ENCODE assay signal across 9 mouse cellular contexts in the genomic region with DNA sequence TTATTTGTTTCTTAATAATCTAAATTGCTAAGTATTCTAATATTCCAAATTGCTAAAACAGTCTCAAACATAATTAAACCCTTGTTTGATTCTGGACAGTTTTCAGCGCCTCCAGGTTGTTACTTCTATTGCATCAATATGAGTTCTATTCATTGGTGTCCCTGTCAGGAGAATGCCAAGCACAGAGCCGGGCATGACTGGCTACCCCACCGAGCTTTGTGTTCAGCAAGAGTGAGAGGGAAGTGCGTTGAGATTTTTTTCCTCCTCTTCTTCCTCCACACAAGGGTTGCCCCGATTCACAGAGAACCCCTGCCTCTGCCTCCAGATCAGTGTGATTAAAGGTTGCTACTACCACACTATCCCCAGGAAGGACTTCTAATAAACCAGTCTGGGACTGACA. TPM values are rescaled to one million over a fixed set of nuclear protein-coding genes. Genes with fewer than 3 reads are reported as not detected.
A peak's percentile ranks its signal among the peaks of the same experiment; 100 is the strongest.
DNase-seq lines count a peak whose midpoint lies in the region; ATAC-seq and TF ChIP-seq lines count a peak whose summit lies in the region.
"Had no signal": no experiment of that assay in that cellular context is flagged by ENCODE, and none has a peak within 500 bp of the region (broad histone marks: within the 10 kb centered on the region; RNA-seq: fewer than 3 reads in every experiment).

No protein-coding gene starts in this region.

- H3K4me1 ChIP-seq in heart, embryonic 15.5 days (replicated peaks), result peaks cover 54% of the 10 kb centered on the region
- peaks cover 45% of the 10 kb centered on the region for H3K4me1 ChIP-seq in forebrain, embryonic 15.5 days
- H3K4me1 ChIP-seq in midbrain, embryonic 11.5 days (ENCODE audit: control insufficient read depth, insufficient read depth, low read length), result peaks cover 22% of the 10 kb centered on the region

- intact Hi-C loops in heart, postnatal 10 days (cut with DNase I), result no loop called here

- TF ChIP-seq CTCF in brain, embryonic 14.5 days (IDR thresholded peaks at IDR 0.05; ENCODE audit: borderline replicate concordance, extremely low read depth, insufficient read depth, insufficient read length), result no peak

- H3K27me3 ChIP-seq in heart, embryonic 15.5 days, result no peaks in the 10 kb centered on the region
- no peaks in the 10 kb centered on the region for H3K27me3 ChIP-seq in forebrain, embryonic 15.5 days
- H3K27me3 ChIP-seq in midbrain, embryonic 11.5 days (ENCODE audit: control insufficient read depth, insufficient read depth, low read length), result no peaks in the 10 kb centered on the region
- H3K27me3 ChIP-seq: stomach, embryonic 15.5 days had no signal

- TF ChIP-seq POLR2A in brain, embryonic 14.5 days (IDR thresholded peaks at IDR 0.05; ENCODE audit: borderline replicate concordance, extremely low read depth, insufficient read depth, insufficient read length, poor library complexity, severe bottlenecking), result no peak

- no peak overlapping the region for H3K9ac ChIP-seq in heart, embryonic 15.5 days
- no peak overlapping the region for H3K9ac ChIP-seq in forebrain, embryonic 15.5 days (replicated peaks)
- no peak overlapping the region for H3K9ac ChIP-seq in midbrain, embryonic 11.5 days (ENCODE audit: low read length)
- H3K9ac ChIP-seq: stomach, embryonic 15.5 days had no signal

- no peaks in the 10 kb centered on the region for H3K36me3 ChIP-seq in heart, embryonic 15.5 days
- no peaks in the 10 kb centered on the region for H3K36me3 ChIP-seq in forebrain, embryonic 15.5 days
- H3K36me3 ChIP-seq in midbrain, embryonic 11.5 days (ENCODE audit: control insufficient read depth, insufficient read depth, low read length), result no peaks in the 10 kb centered on the region
- H3K36me3 ChIP-seq: stomach, embryonic 15.5 days had no signal

- H3K4me3 ChIP-seq in heart, embryonic 15.5 days, result no peak overlapping the region
- H3K4me3 ChIP-seq in forebrain, embryonic 15.5 days, result no peak overlapping the region
- H3K4me3 ChIP-seq in midbrain, embryonic 11.5 days (ENCODE audit: low read depth, low read length), result no peak overlapping the region
- H3K4me3 ChIP-seq: stomach, embryonic 15.5 days had no signal

- no peaks in the 10 kb centered on the region for H3K9me3 ChIP-seq in heart, embryonic 15.5 days (replicated peaks)
- H3K9me3 ChIP-seq in forebrain, embryonic 15.5 days, result no peaks in the 10 kb centered on the region
- no peaks in the 10 kb centered on the region for H3K9me3 ChIP-seq in midbrain, embryonic 11.5 days (ENCODE audit: control insufficient read depth, low read length)
- H3K9me3 ChIP-seq: stomach, embryonic 15.5 days had no signal

- no peak for ATAC-seq in heart, embryonic 15.5 days (replicated peaks; ENCODE audit: insufficient number of reproducible peaks, insufficient read depth, low FRiP score, low read depth)
- 0 out of 2 replicates have a peak, but pooled peaks have one; percentile 37 for ATAC-seq in forebrain, embryonic 15.5 days (replicated peaks)
- ATAC-seq in midbrain, embryonic 11.5 days (ENCODE audit: low FRiP score), result peak; percentile 36; the same call in 1 of the 2 replicates

- no peak overlapping the region for H3K4me2 ChIP-seq in heart, embryonic 15.5 days
- 0 out of 2 replicates have a peak overlapping the region, but pooled peaks have one; percentile 30 for H3K4me2 ChIP-seq in forebrain, embryonic 15.5 days (replicated peaks)
- no peak overlapping the region for H3K4me2 ChIP-seq in midbrain, embryonic 11.5 days

- peak overlapping the region; percentile 92 for H3K27ac ChIP-seq in heart, embryonic 15.5 days
- H3K27ac ChIP-seq in forebrain, embryonic 15.5 days (replicated peaks), result peak overlapping the region; percentile 2; the same call in 1 of the 2 replicates
- H3K27ac ChIP-seq in midbrain, embryonic 11.5 days (ENCODE audit: low read depth, low read length), result no peak overlapping the region

- DNase-seq in heart, postnatal 10 days, result no peak
- DNase-seq in brain, embryonic 14.5 days (ENCODE audit: low read depth), result peak; percentile 64
- peak; percentile 90 for DNase-seq in midbrain, embryonic 11.5 days (ENCODE audit: low spot score, missing footprints)
- DNase-seq in cerebellum, postnatal 4 days (ENCODE audit: low spot score in 2 of 2), result no peak
- no peak for DNase-seq in kidney, adult 9 months
- no peak for DNase-seq in adrenal gland, postnatal 14 days

- WGBS in heart, embryonic 15.5 days, result 38% methylated on average over 5 of the region's 5 CpGs
- 4% methylated on average over 5 of the region's 5 CpGs for WGBS in forebrain, embryonic 15.5 days
- WGBS in midbrain, embryonic 11.5 days, result 19% methylated on average over 5 of the region's 5 CpGs

RNA-seq across cellular contexts. Expression of gene Plcb4, which starts 53.5 kb away (rescaled TPM):
- polyA plus RNA-seq in heart, embryonic 15.5 days (2015; fragmentation: Nextera tagmentation; extraction: Ambion mirVana), result 33.1 and 38.8 TPM in 2 replicates
- 10 to 100 TPM; 71.4 to 95.2 TPM for total RNA-seq in heart, postnatal 10 days (2021)
- polyA plus RNA-seq in brain, embryonic 14.5 days (2012; rRNA removed), result 22.7 and 40.1 TPM in 2 replicates
- polyA plus RNA-seq in forebrain, embryonic 15.5 days (2015; fragmentation: Nextera tagmentation; extraction: Ambion mirVana), result 14.8 and 18.6 TPM in 2 replicates
- polyA plus RNA-seq in midbrain, embryonic 11.5 days (2014; fragmentation: Nextera tagmentation; extraction: Ambion mirVana), result 14.5 and 17.7 TPM in 2 replicates
- total RNA-seq in adrenal gland, postnatal 14 days (2021), result 42.5 and 58.3 TPM in 2 replicates

Comparison
In these comparisons a context has a peak if more than half of its experiments do, and no peak if none do; other contexts are left out.
1. DNase-seq: peak in brain, embryonic 14.5 days (single experiment) and midbrain, embryonic 11.5 days (single experiment); none in heart, postnatal 10 days (0 of 2), cerebellum, postnatal 4 days (0 of 2), kidney, adult 9 months (single experiment) and adrenal gland, postnatal 14 days (single experiment).